In genomic region chr11:70657991-70658390, GRCm38 (mm10) we compare ENCODE assay signal across 15 mouse cellular contexts. TPM values are rescaled to one million over a fixed set of nuclear protein-coding genes. Genes with fewer than 3 reads are reported as not detected.
DNase-seq lines count a peak whose midpoint lies in the region; ATAC-seq and TF ChIP-seq lines count a peak whose summit lies in the region.
"Had no signal": no experiment of that assay in that cellular context is flagged by ENCODE, and none has a peak within 500 bp of the region (broad histone marks: within the 10 kb centered on the region; RNA-seq: fewer than 3 reads in every experiment).

No protein-coding gene starts in this region.

- 35% methylated on average over 9 of the region's 9 CpGs for WGBS in kidney, embryonic 14.5 days
- 49% methylated on average over 9 of the region's 9 CpGs for WGBS in embryonic facial prominence, embryonic 15.5 days

- H3K9me3 ChIP-seq in kidney, embryonic 14.5 days (ENCODE audit: control insufficient read depth, low read length) = no peaks in the 10 kb centered on the region
- H3K9me3 ChIP-seq in embryonic facial prominence, embryonic 15.5 days (replicated peaks) = no peaks in the 10 kb centered on the region
- H3K9me3 ChIP-seq: liver, embryonic 15.5 days; stomach, embryonic 15.5 days had no signal

- peaks cover 85% of the 10 kb centered on the region for H3K79me2 ChIP-seq in C2C12 (ENCODE audit: control insufficient read depth, insufficient read depth)

- peak overlapping the region; percentile 74 for H3ac ChIP-seq in C2C12 (ENCODE audit: control insufficient read depth, insufficient read length, low read depth)

- peaks cover 19% of the 10 kb centered on the region; the same call in 1 of the 2 replicates for H3K36me3 ChIP-seq in kidney, embryonic 14.5 days (ENCODE audit: control insufficient read depth, insufficient read depth, low read length)
- peaks cover 50% of the 10 kb centered on the region for H3K36me3 ChIP-seq in C2C12 (ENCODE audit: control insufficient read depth, insufficient read depth)
- peaks cover 24% of the 10 kb centered on the region for H3K36me3 ChIP-seq in embryonic facial prominence, embryonic 15.5 days

- peaks cover 55% of the 10 kb centered on the region for H3K79me3 ChIP-seq in C2C12 (ENCODE audit: low read depth)

- DNase-seq in heart, adult 11 months = peak; percentile 92
- DNase-seq in heart, adult 9 months (ENCODE audit: low spot score in 2 of 2) = no peak
- DNase-seq in kidney, adult 9 months = no peak
- DNase-seq in spleen, adult 18-20 months = no peak
- DNase-seq in neural tube, embryonic 10.5 days (ENCODE audit: extremely low spot score, low spot score) = no peak
- DNase-seq: cerebellum, adult 2 months; gastrocnemius, postnatal 14 days; kidney, postnatal 25 days had no signal

- H3K9ac ChIP-seq in kidney, embryonic 14.5 days (ENCODE audit: low read depth, low read length) = peak overlapping the region; percentile 28; the same call in 1 of the 2 replicates
- H3K9ac ChIP-seq in embryonic facial prominence, embryonic 15.5 days = no peak overlapping the region
- H3K9ac ChIP-seq: liver, embryonic 15.5 days; stomach, embryonic 15.5 days had no signal

- no peak overlapping the region for H3K27ac ChIP-seq in kidney, embryonic 14.5 days (ENCODE audit: low read depth, low read length)
- H3K27ac ChIP-seq in embryonic facial prominence, embryonic 15.5 days (replicated peaks) = no peak overlapping the region
- H3K27ac ChIP-seq: liver, embryonic 15.5 days; macrophage; stomach, embryonic 15.5 days had no signal

- no peak for ATAC-seq in kidney, embryonic 14.5 days (ENCODE audit: low FRiP score, low TSS enrichment)
- no peak for ATAC-seq in embryonic facial prominence, embryonic 15.5 days (ENCODE audit: insufficient number of reproducible peaks, low FRiP score, low TSS enrichment, low read depth)
- ATAC-seq: forebrain, embryonic 14.5 days had no signal

- TF ChIP-seq CTCF in C2C12 (IDR thresholded peaks at IDR 0.05; ENCODE audit: control insufficient read depth, insufficient read depth, insufficient read length) = no peak

- H3K4me2 ChIP-seq in kidney, embryonic 14.5 days (replicated peaks; ENCODE audit: low read depth, low read length) = peak overlapping the region; percentile 29; the same call in 1 of the 2 replicates
- peak overlapping the region; percentile 6; the same call in 1 of the 2 replicates for H3K4me2 ChIP-seq in embryonic facial prominence, embryonic 15.5 days (replicated peaks)
- H3K4me2 ChIP-seq: liver, embryonic 15.5 days; stomach, embryonic 15.5 days had no signal

- no peak overlapping the region for H3K4me3 ChIP-seq in kidney, embryonic 14.5 days (ENCODE audit: low read length)
- peak overlapping the region; percentile 99 for H3K4me3 ChIP-seq in C2C12 (ENCODE audit: insufficient read depth, poor library complexity, severe bottlenecking)
- H3K4me3 ChIP-seq in embryonic facial prominence, embryonic 15.5 days (replicated peaks) = peak overlapping the region; percentile 5; the same call in 1 of the 2 replicates
- H3K4me3 ChIP-seq: liver, embryonic 15.5 days; stomach, embryonic 15.5 days had no signal

- no peaks in the 10 kb centered on the region for H3K27me3 ChIP-seq in kidney, embryonic 14.5 days (ENCODE audit: control insufficient read depth, insufficient read depth, low read length)
- H3K27me3 ChIP-seq in C2C12 (ENCODE audit: control insufficient read depth, insufficient read depth, insufficient read length) = no peaks in the 10 kb centered on the region
- no peaks in the 10 kb centered on the region for H3K27me3 ChIP-seq in embryonic facial prominence, embryonic 15.5 days
- H3K27me3 ChIP-seq: stomach, embryonic 15.5 days had no signal

- H3K4me1 ChIP-seq in kidney, embryonic 14.5 days (ENCODE audit: control insufficient read depth, insufficient read depth, low read length) = peaks cover 24% of the 10 kb centered on the region
- peaks cover 33% of the 10 kb centered on the region for H3K4me1 ChIP-seq in embryonic facial prominence, embryonic 15.5 days

TF ChIP-seq in C2C12, 6 proteins besides CTCF, POLR2A, EP300 and RAD21:
- TF ChIP-seq MYOG (IDR thresholded peaks at IDR 0.05; ENCODE audit: control insufficient read depth, extremely low read depth, insufficient read length) = no peak
- TF ChIP-seq USF1 (IDR thresholded peaks at IDR 0.05; ENCODE audit: low read depth) = no peak
- TF ChIP-seq FOSL1 (IDR thresholded peaks at IDR 0.05; ENCODE audit: insufficient read depth, low read length, poor library complexity, severe bottlenecking) = no peak
- no peak for TF ChIP-seq CEBPB (IDR thresholded peaks at IDR 0.05; ENCODE audit: low read depth)
- no peak for TF ChIP-seq MAX (IDR thresholded peaks at IDR 0.05)
- TF ChIP-seq MYOD1 (IDR thresholded peaks at IDR 0.05; ENCODE audit: control insufficient read depth, insufficient read length, low read depth) = no peak
TF ChIP-seq in C2C12: peak in this region for 0.

RNA-seq across cellular contexts. Expression of gene Eno3, which starts 1.0 kb away (rescaled TPM):
- polyA plus RNA-seq in kidney, embryonic 14.5 days (2014; fragmentation: Nextera tagmentation; extraction: Ambion mirVana) = 22.4 and 26.8 TPM in 2 replicates
- 1,151 TPM for polyA plus RNA-seq in C2C12 (2012; fragmentation: generic; extraction: Trizol)
- polyA plus RNA-seq in embryonic facial prominence, embryonic 15.5 days (2015; fragmentation: Nextera tagmentation; extraction: Ambion mirVana) = 81.9 and 112 TPM in 2 replicates

RNA-seq across cellular contexts. Expression of gene Pfn1, which starts 3.5 kb away (rescaled TPM):
- polyA plus RNA-seq in kidney, embryonic 14.5 days (2014; fragmentation: Nextera tagmentation; extraction: Ambion mirVana) = 1,900 and 2,186 TPM in 2 replicates
- 4,207 TPM for polyA plus RNA-seq in C2C12 (2012; fragmentation: generic; extraction: Trizol)
- polyA plus RNA-seq in embryonic facial prominence, embryonic 15.5 days (2015; fragmentation: Nextera tagmentation; extraction: Ambion mirVana) = 1,669 and 1,769 TPM in 2 replicates

RNA-seq across cellular contexts. Expression of gene Slc25a11, which starts 10.7 kb away (rescaled TPM):
- 153 and 171 TPM in 2 replicates for polyA plus RNA-seq in kidney, embryonic 14.5 days (2014; fragmentation: Nextera tagmentation; extraction: Ambion mirVana)
- polyA plus RNA-seq in C2C12 (2012; fragmentation: generic; extraction: Trizol) = 136 TPM
- polyA plus RNA-seq in embryonic facial prominence, embryonic 15.5 days (2015; fragmentation: Nextera tagmentation; extraction: Ambion mirVana) = 171 and 176 TPM in 2 replicates

RNA-seq across cellular contexts. Expression of gene Rnf167, which starts 11.0 kb away (rescaled TPM):
- 83.0 and 109 TPM in 2 replicates for polyA plus RNA-seq in kidney, embryonic 14.5 days (2014; fragmentation: Nextera tagmentation; extraction: Ambion mirVana)
- 9.0 TPM for polyA plus RNA-seq in C2C12 (2012; fragmentation: generic; extraction: Trizol)
- 129 and 147 TPM in 2 replicates for polyA plus RNA-seq in embryonic facial prominence, embryonic 15.5 days (2015; fragmentation: Nextera tagmentation; extraction: Ambion mirVana)

RNA-seq across cellular contexts. Expression of gene Spag7, which starts 11.2 kb away (rescaled TPM):
- 177 and 230 TPM in 2 replicates for polyA plus RNA-seq in kidney, embryonic 14.5 days (2014; fragmentation: Nextera tagmentation; extraction: Ambion mirVana)
- polyA plus RNA-seq in C2C12 (2012; fragmentation: generic; extraction: Trizol) = 75.4 TPM
- polyA plus RNA-seq in embryonic facial prominence, embryonic 15.5 days (2015; fragmentation: Nextera tagmentation; extraction: Ambion mirVana) = 155 and 164 TPM in 2 replicates

Comparison
In these comparisons a context has a peak if more than half of its experiments do, and no peak if none do; other contexts are left out.
1. RNA of gene Eno3, which starts 1.0 kb away (polyA plus RNA-seq): 1,151 TPM in C2C12 (single experiment); 81.9 to 112 TPM in embryonic facial prominence, embryonic 15.5 days and 22.4 to 26.8 TPM in kidney, embryonic 14.5 days; every median in the first group is over 10 times any median in the second.